Mouse (Mus musculus) kidney, adult 9 months (tissue): ENCODE measurements around the gene Gm5134.
"Not testable (repeated sequence)": the region's sequence is repeated elsewhere in the genome, so short reads cannot be mapped to it uniquely, and the experiment has no call there.

Experiments
- DNase-seq: peaks from one replicate; pipeline ENCODE4 v3.0.0; 2022

The Gm5134 gene

DNA sequence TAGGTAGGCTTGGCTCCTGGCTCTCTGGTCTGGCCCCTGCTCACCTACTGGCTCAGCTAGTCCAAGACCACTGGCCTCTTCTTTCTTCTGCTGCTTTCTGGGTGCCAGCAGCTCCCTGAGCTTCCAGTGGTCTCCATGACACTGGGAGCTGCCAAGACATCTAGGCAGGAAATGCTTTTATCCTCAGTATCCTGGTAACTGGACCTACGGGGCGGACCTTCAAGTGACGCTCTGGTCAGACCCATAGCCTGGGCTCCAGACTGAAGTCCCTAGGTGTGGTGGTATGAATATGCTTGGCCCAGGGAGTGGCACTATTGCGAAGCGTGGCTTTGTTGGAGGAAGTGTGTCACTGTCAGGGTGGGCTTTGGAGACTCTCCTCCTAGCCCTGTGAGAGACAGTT, 13.8 kb upstream of the Gm5134 start, which contains the start of gene Gm867:
Gene Gm867, minus strand, starts transcription at position 153 of the 400 bp plus-strand sequence.
- no peak for DNase-seq

GRCm38 (mm10) chr10:75941042-75941824, 13.1 kb upstream of the Gm5134 start:
- DNase-seq = no peak

GRCm38 (mm10) chr10:75942736-75943477, 11.4 kb upstream of the Gm5134 start, which contains the start of gene Vpreb3:
Gene Vpreb3, plus strand, starts transcription at chr10:75943057.
- no peak for DNase-seq

GRCm38 (mm10) chr10:75944066-75944772, 10.1 kb upstream of the Gm5134 start:
- peak; percentile 47 for DNase-seq

DNA sequence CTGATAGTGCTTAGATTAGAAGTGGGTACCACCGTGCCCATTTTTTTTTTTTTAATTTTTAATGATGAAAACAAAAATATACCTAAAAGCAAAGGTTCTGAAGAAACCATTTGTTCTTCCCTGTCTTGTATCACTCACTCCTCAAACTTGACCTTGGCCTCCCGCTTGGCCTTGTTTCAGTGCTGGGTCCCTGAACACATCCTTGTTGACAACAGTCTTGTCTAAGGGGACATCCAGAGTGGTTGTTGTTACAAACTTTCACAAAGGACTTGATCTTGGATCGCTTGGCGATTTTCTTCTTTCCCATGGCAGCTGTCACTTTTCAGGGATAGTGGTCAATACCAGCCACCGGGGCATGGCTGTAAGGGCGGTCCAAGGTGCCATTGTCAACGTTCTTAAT, 9.1 kb upstream of the Gm5134 start:
- no peak for DNase-seq

DNA sequence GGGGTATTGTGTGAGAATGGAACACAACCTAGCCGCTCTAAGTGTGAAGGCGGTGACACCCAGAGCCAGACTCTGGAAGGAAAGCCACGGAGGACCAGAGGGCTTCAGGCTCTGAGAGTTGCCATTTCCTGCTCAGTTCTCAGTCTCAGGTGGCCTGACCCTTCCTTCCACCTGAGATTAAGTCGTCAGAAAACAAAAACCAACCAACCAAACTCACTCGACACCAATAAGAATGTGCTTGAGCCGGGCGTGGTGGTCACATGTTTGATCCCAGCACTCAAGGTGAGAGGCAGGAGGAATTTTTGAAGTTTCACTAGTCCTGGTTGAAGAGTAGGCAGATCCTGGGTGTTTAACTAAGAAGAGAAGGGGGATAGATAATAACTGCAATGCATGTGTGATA, 8.4 kb upstream of the Gm5134 start:
- no peak for DNase-seq

DNA sequence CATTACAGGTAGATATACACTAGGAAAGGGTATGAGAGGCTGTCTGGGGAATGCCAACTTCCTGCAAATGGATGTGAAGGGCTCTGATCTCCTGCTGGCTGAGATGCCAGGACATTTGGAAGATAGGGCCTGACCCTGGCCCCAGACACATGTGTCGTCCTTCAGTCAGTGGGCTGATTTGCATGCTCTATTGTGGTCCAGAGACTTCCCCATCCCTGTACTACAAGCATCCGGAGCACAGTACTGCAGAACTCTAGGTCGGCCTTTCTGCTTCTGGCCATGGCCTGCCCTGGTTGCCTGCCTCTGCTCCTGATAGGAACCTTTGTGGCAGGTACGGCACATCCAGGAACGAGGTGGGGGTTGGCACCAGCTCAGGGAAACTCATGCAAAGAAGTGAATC, 6.2 kb upstream of the Gm5134 start:
- DNase-seq = no peak

GRCm38 (mm10) chr10:75949053-75950045, 5.0 kb upstream of the Gm5134 start:
- peak; percentile 51 for DNase-seq

DNA sequence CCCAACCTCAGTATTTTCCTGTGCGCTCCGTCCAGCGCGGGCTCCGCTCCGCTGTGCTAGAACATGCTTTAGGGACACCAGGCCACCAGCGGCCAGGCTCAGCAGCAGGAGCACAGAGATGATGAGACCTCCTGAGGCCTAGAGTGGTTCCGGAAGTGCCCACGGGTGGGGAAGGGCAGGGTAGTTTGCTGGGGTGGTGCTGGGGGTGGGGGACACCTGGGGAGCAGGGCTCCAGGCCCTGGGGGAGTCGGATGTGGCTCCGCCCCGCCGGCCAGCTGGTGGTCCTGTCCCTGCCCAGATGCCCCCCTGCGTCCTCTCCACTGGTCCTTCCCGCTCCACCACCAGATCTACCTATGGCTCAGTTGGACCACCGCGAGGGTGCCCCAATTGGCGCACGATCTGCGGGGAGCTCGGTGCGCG, 3.5 kb upstream of the Gm5134 start:
- no peak for DNase-seq

DNA sequence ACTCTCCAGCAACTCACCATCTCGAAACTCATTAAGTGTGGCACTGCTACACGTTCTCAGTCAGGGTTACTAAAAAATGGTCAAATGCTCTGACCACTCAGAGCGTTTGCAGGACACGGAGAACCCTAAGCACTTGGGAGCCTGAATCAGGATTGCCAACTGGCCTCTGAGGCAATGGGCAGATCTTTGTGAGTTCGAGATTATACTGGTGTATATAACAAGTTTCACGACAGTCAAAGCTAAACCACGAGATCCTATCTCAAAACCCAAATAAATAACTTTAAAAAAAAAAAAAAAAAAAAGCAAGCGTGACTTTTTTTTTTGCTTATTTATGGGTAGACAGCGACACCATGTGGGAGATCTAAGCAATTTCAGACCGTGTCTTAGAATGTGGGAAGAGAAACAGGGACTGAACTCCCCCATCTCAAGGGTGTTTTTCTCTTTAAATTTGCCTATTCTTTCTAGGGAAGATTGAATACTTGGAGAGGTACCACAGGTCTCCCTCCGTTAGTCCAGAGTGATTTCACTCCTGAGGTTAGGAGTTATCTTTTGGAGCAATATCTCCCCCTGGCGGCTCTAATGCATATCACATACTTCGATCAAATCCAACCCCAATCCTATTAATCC, 2.8 kb upstream of the Gm5134 start:
- peak; percentile 80 for DNase-seq

- DNase-seq = no peak
Measured at GRCm38 (mm10) chr10:75973846-75974245, 19.5 kb downstream of the Gm5134 start.

- peak; percentile 47 for DNase-seq
Measured at GRCm38 (mm10) chr10:75975216-75975615, 20.9 kb downstream of the Gm5134 start.

GRCm38 (mm10) chr10:75978119-75978834, 24.0 kb downstream of the Gm5134 start:
- DNase-seq = no peak

DNA sequence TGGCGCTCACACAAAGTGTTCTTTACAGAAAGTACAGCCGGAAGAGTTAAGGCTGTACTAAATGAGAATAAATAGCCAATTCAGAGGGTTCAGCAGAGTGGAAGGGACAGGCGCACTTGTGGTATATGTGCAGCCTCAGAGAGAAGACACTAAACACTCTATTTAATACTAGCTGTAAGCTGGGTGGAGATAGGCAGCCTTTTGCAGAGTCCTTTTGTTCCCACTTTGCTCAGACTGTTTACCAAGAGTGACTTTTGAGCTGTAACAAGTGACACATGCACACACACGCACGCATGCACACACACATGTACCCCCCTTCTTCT, 24.5 kb downstream of the Gm5134 start:
- DNase-seq = no peak

- no peak for DNase-seq
Measured at GRCm38 (mm10) chr10:75979432-75979831, 25.1 kb downstream of the Gm5134 start.

DNA sequence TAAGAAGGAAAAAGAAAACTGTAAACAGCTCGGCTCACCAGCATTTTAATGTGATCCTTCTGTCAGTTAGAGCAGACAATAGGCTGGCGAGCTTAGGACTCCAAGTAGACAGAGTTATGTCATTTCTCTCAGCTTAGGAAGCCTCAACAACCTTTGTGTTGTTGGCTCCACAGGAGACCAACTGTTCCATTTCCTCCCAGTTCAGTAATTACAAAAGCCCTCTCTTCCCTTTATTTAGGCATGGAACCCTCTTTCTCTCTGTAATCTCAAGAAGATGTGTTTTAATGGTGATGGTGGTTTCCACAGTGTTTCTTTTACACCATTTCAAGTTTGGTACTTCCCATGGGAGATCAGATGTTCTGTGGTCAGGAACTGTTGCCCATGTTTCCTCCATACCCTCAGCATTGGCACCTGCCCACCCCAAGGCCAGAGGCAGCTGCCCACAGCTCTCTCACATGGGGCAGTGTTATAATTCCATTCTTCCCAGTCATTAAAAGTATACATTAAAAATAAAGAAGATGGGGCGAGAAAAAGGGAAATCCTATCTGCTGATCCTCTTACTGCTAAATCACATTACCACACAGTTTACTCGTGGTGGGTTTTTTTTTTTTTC, 36.2 kb downstream of the Gm5134 start:
- DNase-seq = no peak

DNA sequence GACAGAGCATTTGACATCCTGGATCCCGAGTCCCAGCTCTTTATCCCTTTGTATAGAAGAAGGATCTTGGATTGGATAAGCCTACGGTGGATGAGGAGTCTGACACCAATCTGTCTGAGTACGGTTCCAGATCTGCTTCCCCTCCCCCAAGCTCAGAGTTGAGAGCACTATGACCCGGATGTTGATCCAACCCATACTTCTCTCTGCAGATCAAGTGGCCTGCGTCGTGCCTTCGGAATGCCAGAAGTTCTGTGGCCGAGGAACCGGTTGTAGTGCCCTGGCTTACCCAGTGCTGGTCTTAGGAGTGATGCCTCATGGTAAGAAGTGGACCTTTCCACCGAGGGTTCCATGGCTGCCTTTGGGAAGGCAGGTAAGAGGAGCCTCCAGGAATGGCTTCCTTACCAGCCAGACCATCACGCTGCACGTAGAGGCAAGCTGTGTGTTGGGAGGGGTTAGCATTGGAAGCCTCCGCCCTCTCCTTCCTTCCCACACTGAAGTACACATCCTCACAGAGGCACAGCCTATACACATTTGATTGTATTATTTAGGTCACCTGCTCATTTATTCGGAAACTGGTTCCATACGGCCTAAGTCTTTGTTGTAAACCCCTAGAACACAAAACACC, 39.4 kb downstream of the Gm5134 start:
- no peak for DNase-seq

- not testable (repeated sequence) for DNase-seq
Measured at GRCm38 (mm10) chr10:75994531-75995210, 40.4 kb downstream of the Gm5134 start.

DNA sequence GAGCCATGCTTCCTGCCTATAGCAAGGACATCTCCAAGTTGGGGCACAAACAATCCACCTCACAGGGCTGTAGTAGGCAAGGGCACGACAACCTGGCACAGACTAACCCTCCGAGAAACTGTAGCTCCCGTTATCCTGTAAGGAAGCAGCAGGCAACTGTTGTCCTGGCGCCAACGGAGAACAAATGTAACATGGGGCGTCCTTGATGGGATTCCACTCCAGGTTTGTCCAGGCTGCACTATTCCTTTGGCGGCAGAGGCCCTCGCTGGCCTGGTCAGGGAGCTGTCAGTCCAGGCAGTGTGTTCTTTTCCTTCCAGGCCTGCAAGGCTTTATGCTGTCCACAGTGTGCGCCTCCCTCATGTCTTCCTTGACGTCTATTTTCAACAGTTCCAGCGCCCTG, 41.1 kb downstream of the Gm5134 start:
- DNase-seq = no peak

DNA sequence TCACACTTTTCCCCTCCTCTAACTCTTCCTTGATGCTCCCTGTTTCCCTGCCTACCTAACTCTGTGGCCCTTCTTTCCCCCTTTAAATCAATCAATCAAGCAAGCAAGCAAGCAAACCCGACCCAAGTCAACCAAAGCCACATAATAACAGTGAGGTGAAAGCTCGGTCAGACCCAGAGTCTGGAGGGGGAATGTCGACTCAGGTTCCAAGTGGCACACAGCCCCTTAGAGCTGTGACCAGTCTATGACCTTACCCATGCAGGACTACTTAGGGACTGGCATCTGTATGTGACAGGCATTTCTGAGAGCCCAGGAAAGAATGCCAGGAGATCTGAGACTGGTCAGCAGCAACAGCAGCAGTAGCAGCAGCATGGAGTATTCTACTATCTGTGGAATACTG, 42.0 kb downstream of the Gm5134 start:
- DNase-seq = no peak
